In the genomic region with DNA sequence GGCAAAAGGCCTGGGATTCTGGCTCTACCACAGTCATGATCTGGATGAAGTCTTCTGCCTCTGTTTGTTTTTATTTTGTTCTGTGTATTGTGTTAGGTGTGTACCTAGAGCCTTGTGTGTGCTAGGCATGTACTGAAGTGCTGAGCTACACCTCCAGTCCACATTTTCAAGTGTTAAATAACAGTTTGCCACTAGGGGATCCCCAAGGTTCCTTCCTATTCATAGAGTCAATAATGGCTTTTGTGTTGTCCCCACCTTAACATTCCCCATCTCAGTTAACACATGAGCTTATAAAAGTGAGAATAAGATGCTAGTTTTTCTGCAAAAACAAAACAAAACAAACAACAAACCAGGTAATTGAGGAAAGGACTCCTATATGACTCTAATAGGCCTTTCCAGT, we compare ENCODE assay signal across 25 mouse cellular contexts. TPM values are rescaled to one million over a fixed set of nuclear protein-coding genes. Genes with fewer than 3 reads are reported as not detected.
DNase-seq lines count a peak whose midpoint lies in the region; ATAC-seq and TF ChIP-seq lines count a peak whose summit lies in the region.
"Had no signal": no experiment of that assay in that cellular context is flagged by ENCODE, and none has a peak within 500 bp of the region (broad histone marks: within the 10 kb centered on the region; RNA-seq: fewer than 3 reads in every experiment).

No protein-coding gene starts in this region.

- no peak for ATAC-seq in hindbrain, postnatal 0 days
- ATAC-seq in hindbrain, embryonic 13.5 days (ENCODE audit: low FRiP score): no peak
- ATAC-seq in lung, postnatal 0 days: no peak
- no peak for ATAC-seq in erythroblast, adult 5-6 weeks (replicated peaks; ENCODE audit: low FRiP score, poor library complexity, severe bottlenecking)
- ATAC-seq: CD4-positive, CD25-positive, alpha-beta regulatory T cell, adult 4 months; liver, embryonic 12.5 days had no signal

- H3K27ac ChIP-seq in hindbrain, postnatal 0 days: no peak overlapping the region
- H3K27ac ChIP-seq in hindbrain, embryonic 13.5 days: no peak overlapping the region
- H3K27ac ChIP-seq in lung, postnatal 0 days (ENCODE audit: low read length): no peak overlapping the region
- H3K27ac ChIP-seq: embryonic facial prominence, embryonic 12.5 days; hindbrain, embryonic 15.5 days; liver, embryonic 12.5 days; lung, embryonic 15.5 days; stomach, embryonic 15.5 days had no signal

- DNase-seq in hindbrain, postnatal 0 days (ENCODE audit: low spot score): peak; percentile 10
- DNase-seq in lung, postnatal 0 days (ENCODE audit: low spot score): no peak
- no peak for DNase-seq in lung, postnatal 25 days (ENCODE audit: low spot score)
- peak; percentile 3 for DNase-seq in splenic B cell, adult 2 months (ENCODE audit: low read depth, low spot score)
- DNase-seq in testis, postnatal 14 days (ENCODE audit: low spot score): no peak
- DNase-seq: adrenal gland, postnatal 10 days; cerebellum, adult 11 months; cerebellum, postnatal 10 days; heart, postnatal 36 days; kidney, adult 11 months; kidney, postnatal 14 days; midbrain, embryonic 14.5 days; right cerebral cortex, postnatal 25 days had no signal

- no peak overlapping the region for H3K4me3 ChIP-seq in hindbrain, postnatal 0 days (ENCODE audit: low read length)
- no peak overlapping the region for H3K4me3 ChIP-seq in hindbrain, embryonic 13.5 days
- H3K4me3 ChIP-seq in lung, postnatal 0 days (ENCODE audit: low read depth, low read length): no peak overlapping the region
- no peak overlapping the region for H3K4me3 ChIP-seq in E14TG2a.4 (replicated peaks; ENCODE audit: low read length)
- H3K4me3 ChIP-seq: embryonic facial prominence, embryonic 12.5 days; heart, embryonic 12.5 days; hindbrain, embryonic 15.5 days; liver, embryonic 12.5 days; lung, embryonic 15.5 days; myocyte; stomach, embryonic 15.5 days had no signal

- TF ChIP-seq CTCF in hindbrain, postnatal 0 days (IDR thresholded peaks at IDR 0.05; ENCODE audit: low read depth): peak; percentile 40
- TF ChIP-seq CTCF in lung, postnatal 0 days (IDR thresholded peaks at IDR 0.05): peak; percentile 51
- 0 out of 2 replicates have a peak, but pooled peaks have one; percentile 5 for TF ChIP-seq CTCF in E14TG2a.4 (conservative IDR thresholded peaks at IDR 0.05; ENCODE audit: low read length)

- H3K36me3 ChIP-seq in hindbrain, postnatal 0 days (ENCODE audit: insufficient read depth, low read length): no peaks in the 10 kb centered on the region
- H3K36me3 ChIP-seq in hindbrain, embryonic 13.5 days: no peaks in the 10 kb centered on the region
- H3K36me3 ChIP-seq in lung, postnatal 0 days (ENCODE audit: insufficient read depth, low read length): no peaks in the 10 kb centered on the region
- H3K36me3 ChIP-seq in E14TG2a.4 (ENCODE audit: insufficient read depth, low read length): no peaks in the 10 kb centered on the region
- H3K36me3 ChIP-seq in splenic B cell, adult 2 months (ENCODE audit: control insufficient read depth, insufficient read depth, low read length, poor library complexity, severe bottlenecking): no peaks in the 10 kb centered on the region
- H3K36me3 ChIP-seq: embryonic facial prominence, embryonic 12.5 days; heart, embryonic 12.5 days; hindbrain, embryonic 15.5 days; liver, embryonic 12.5 days; lung, embryonic 15.5 days; stomach, embryonic 15.5 days had no signal

- no peak overlapping the region for H3K4me2 ChIP-seq in hindbrain, postnatal 0 days (ENCODE audit: low read depth, low read length)
- H3K4me2 ChIP-seq in hindbrain, embryonic 13.5 days: no peak overlapping the region
- no peak overlapping the region for H3K4me2 ChIP-seq in lung, postnatal 0 days (replicated peaks; ENCODE audit: low read depth, low read length)
- H3K4me2 ChIP-seq: embryonic facial prominence, embryonic 12.5 days; heart, embryonic 12.5 days; hindbrain, embryonic 15.5 days; liver, embryonic 12.5 days; lung, embryonic 15.5 days; stomach, embryonic 15.5 days had no signal

- H3K9me3 ChIP-seq in hindbrain, postnatal 0 days (ENCODE audit: low read length): no peaks in the 10 kb centered on the region
- H3K9me3 ChIP-seq in hindbrain, embryonic 13.5 days: no peaks in the 10 kb centered on the region
- no peaks in the 10 kb centered on the region for H3K9me3 ChIP-seq in lung, postnatal 0 days (ENCODE audit: low read length)
- H3K9me3 ChIP-seq in E14TG2a.4 (ENCODE audit: low read length): no peaks in the 10 kb centered on the region
- H3K9me3 ChIP-seq: embryonic facial prominence, embryonic 12.5 days; heart, embryonic 12.5 days; hindbrain, embryonic 15.5 days; liver, embryonic 12.5 days; lung, embryonic 15.5 days; stomach, embryonic 15.5 days had no signal

- no peak overlapping the region for H3K9ac ChIP-seq in hindbrain, postnatal 0 days (replicated peaks; ENCODE audit: low read length)
- H3K9ac ChIP-seq in hindbrain, embryonic 13.5 days: no peak overlapping the region
- H3K9ac ChIP-seq in lung, postnatal 0 days (replicated peaks; ENCODE audit: low read depth): no peak overlapping the region
- H3K9ac ChIP-seq: embryonic facial prominence, embryonic 12.5 days; heart, embryonic 12.5 days; hindbrain, embryonic 15.5 days; liver, embryonic 12.5 days; lung, embryonic 15.5 days; stomach, embryonic 15.5 days had no signal

- no peak for TF ChIP-seq EP300 in lung, postnatal 0 days (IDR thresholded peaks at IDR 0.05)

- no peaks in the 10 kb centered on the region for H3K4me1 ChIP-seq in hindbrain, postnatal 0 days (ENCODE audit: insufficient read depth, low read length)
- no peaks in the 10 kb centered on the region for H3K4me1 ChIP-seq in hindbrain, embryonic 13.5 days (replicated peaks)
- H3K4me1 ChIP-seq in lung, postnatal 0 days (ENCODE audit: insufficient read depth, low read depth, low read length): 0 out of 2 replicates have a peak, but pooled peaks cover 4% of the 10 kb centered on the region
- H3K4me1 ChIP-seq in E14TG2a.4 (replicated peaks; ENCODE audit: low read depth, low read length): peaks cover 28% of the 10 kb centered on the region
- H3K4me1 ChIP-seq: heart, embryonic 12.5 days; hindbrain, embryonic 15.5 days; liver, embryonic 12.5 days; lung, embryonic 15.5 days; stomach, embryonic 15.5 days had no signal

- no peaks in the 10 kb centered on the region for H3K27me3 ChIP-seq in hindbrain, postnatal 0 days (ENCODE audit: insufficient read depth, low read length)
- no peaks in the 10 kb centered on the region for H3K27me3 ChIP-seq in hindbrain, embryonic 13.5 days
- no peaks in the 10 kb centered on the region for H3K27me3 ChIP-seq in lung, postnatal 0 days (replicated peaks; ENCODE audit: insufficient read depth, low read length)
- H3K27me3 ChIP-seq in E14TG2a.4 (ENCODE audit: insufficient read depth, low read length): no peaks in the 10 kb centered on the region
- H3K27me3 ChIP-seq in splenic B cell, adult 2 months (ENCODE audit: control insufficient read depth, insufficient read depth, low read length, poor library complexity, severe bottlenecking): no peaks in the 10 kb centered on the region
- H3K27me3 ChIP-seq: embryonic facial prominence, embryonic 12.5 days; heart, embryonic 12.5 days; hindbrain, embryonic 15.5 days; liver, embryonic 12.5 days; lung, embryonic 15.5 days; stomach, embryonic 15.5 days had no signal

RNA-seq across cellular contexts. Expression of a gene that starts 7.7 kb away (rescaled TPM):
- total RNA-seq in hindbrain, postnatal 0 days (2014; rRNA removed): 36.0 and 37.8 TPM in 2 replicates
- polyA plus RNA-seq in hindbrain, postnatal 0 days (2015; fragmentation: Nextera tagmentation; extraction: Ambion mirVana): 118 and 128 TPM in 2 replicates
- polyA plus RNA-seq in hindbrain, embryonic 13.5 days (2015; fragmentation: Nextera tagmentation; extraction: Ambion mirVana): 164 TPM in 2 replicates
- 167 and 192 TPM in 2 replicates for polyA plus RNA-seq in lung, postnatal 0 days (2015; fragmentation: Nextera tagmentation; extraction: Ambion mirVana)
- 11.7 and 90.9 TPM in 2 replicates for total RNA-seq in erythroblast, adult 5-6 weeks (2015; ENCODE audit: low replicate concordance)
- 15.4 and 19.7 TPM in 2 replicates for total RNA-seq in erythroblast, adult 5-6 weeks (2017; ENCODE audit: low replicate concordance)

RNA-seq across cellular contexts. Expression of a gene that starts 56.7 kb away (rescaled TPM):
- not detected in 2 replicates for total RNA-seq in hindbrain, postnatal 0 days (2014; rRNA removed)
- 0.09 and 0.24 TPM in 2 replicates for polyA plus RNA-seq in hindbrain, postnatal 0 days (2015; fragmentation: Nextera tagmentation; extraction: Ambion mirVana)
- polyA plus RNA-seq in hindbrain, embryonic 13.5 days (2015; fragmentation: Nextera tagmentation; extraction: Ambion mirVana): 0.18 TPM in 1 of 2 replicates, not detected in the other
- polyA plus RNA-seq in lung, postnatal 0 days (2015; fragmentation: Nextera tagmentation; extraction: Ambion mirVana): 0.16 and 0.38 TPM in 2 replicates
- not detected in 2 replicates for total RNA-seq in erythroblast, adult 5-6 weeks (2015; ENCODE audit: low replicate concordance)
- total RNA-seq in erythroblast, adult 5-6 weeks (2017; ENCODE audit: low replicate concordance): not detected in 2 replicates
- polyA plus RNA-seq: CD4-positive, CD25-positive, alpha-beta regulatory T cell, adult 4 months; limb, embryonic 11.5 days; liver, embryonic 12.5 days; midbrain, embryonic 14.5 days had no signal

Comparison
In these comparisons a context has a peak if more than half of its experiments do, and no peak if none do; other contexts are left out.
1. DNase-seq: peak in hindbrain, postnatal 0 days (single experiment) and splenic B cell, adult 2 months (single experiment); none in lung, postnatal 0 days (single experiment), lung, postnatal 25 days (single experiment) and testis, postnatal 14 days (single experiment).
2. Peak in every context shown above with its lines, with median percentiles within 50 percentile points of each other: CTCF ChIP-seq.